Mouse (Mus musculus) cerebellum, postnatal 36 days (tissue): Measurements from ENCODE around the gene Scp2.

ENCODE experiments used
- DNase-seq, 2 experiments: peaks; one replicate each; pipeline ENCODE4 v3.0.0; 2021 to 2022; ENCODE audit warnings: mixed read lengths in 2 of 2

Scp2 gene

DNA sequence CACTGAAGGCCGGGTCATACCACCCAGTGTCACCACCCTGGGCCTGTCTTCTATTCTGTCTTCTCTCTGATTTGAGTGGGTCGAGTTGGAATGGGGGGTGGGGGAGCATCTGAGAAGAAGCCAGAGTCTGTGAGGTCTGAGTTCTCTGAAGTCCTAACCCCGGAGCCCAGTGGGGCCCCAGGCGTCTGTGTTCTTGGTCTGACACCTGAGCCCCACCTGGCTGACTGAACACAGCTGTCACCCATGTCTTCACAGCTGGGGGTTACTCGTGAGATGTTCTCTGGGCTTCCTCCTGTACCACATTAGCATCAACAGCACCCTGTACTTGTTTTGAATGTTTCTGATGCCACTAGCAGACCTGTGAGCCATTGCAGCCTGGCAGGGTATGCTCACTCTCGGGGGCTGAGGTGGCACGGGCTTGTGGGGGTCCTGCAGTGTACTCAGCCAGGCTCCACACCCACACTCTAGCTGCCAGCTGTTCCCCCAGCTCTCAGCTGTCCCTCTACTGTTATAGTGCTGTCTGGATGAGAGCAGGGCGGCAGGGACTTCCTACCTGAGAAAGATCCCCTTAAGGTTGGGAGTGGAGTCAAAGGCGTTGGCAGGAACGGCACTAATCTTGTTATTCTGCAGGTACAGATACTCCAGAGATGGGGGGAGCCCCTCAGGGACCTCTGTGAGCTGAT is 126.4 kb downstream of the Scp2 start:
- no peak for DNase-seq

GRCm38 (mm10) chr4:108017839-108018238 is 127.0 kb downstream of the Scp2 start:
- no peak for DNase-seq

DNA sequence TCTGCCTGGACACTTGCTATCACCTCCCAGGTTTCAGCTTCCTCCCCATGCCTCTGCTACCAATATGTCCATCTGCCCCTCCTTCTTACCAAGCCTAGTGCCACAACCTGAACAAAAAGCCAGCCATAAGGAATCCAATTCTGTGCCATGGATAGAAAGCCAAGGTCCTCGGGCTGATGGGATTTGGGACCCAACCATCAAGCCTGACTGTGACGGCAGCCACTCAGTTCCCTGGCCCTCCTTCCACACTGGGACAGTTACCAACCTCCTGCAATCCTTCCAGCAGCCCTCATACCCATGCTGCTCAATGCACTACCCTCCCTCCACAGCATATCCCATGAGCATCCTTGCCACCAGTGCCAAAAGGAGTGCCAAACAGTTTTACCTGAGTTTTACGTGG is 128.5 kb downstream of the Scp2 start:
- DNase-seq = peak; percentile 53 to 56

GRCm38 (mm10) chr4:108015067-108015765 is 129.6 kb downstream of the Scp2 start:
- DNase-seq = no peak

DNA sequence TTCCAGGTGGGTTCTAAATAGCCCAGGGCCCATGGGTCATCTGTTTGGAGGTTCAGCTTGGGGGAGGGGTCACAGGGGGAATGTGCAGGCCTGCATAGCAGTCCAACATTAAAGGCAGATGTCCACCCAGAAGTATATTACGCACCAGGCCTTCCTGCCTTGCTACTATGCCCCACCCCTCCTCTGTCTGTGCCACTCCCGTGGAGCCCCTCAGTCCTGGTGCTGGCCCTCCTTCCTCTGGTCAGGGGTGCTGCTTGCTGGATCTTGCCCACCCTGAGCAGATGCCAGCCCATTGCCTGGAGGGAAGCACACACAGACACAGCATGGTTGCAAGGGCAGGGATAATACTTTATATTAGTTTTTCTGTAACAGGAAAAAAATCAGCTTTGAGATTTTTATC is 130.3 kb downstream of the Scp2 start:
- no peak for DNase-seq

GRCm38 (mm10) chr4:108008541-108008940 is 136.3 kb downstream of the Scp2 start:
- DNase-seq = peak; percentile 18 to 28

DNA sequence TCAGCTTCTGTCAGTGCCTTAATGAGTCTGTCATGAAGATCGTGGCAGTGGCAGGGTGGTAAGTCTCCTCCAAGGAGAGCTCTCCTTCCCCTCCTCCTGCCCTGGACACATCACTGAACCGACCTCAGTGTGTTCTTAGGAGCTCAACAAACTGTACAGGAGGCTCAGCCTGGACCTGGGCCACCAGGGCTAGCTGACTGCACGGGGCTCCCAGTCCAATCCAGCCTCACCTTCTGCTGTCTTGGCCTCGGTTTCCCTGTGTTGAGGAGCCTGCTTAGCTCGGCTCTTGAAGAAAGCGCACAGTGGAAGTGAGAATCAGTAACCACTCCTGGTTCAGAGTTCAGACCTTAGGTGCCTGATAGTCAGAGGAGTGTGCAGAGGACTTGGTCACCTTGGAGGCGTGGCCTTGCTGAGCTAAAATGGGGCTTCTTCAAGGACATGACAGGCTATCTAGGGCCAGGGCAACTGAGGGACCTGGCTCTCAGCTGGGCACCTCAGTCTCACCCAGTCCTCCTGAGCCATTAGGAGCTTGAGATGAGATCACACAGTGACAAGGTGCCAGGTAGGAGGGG is 137.2 kb downstream of the Scp2 start:
- DNase-seq = peak in 1 of 2 experiments; percentile 28

DNA sequence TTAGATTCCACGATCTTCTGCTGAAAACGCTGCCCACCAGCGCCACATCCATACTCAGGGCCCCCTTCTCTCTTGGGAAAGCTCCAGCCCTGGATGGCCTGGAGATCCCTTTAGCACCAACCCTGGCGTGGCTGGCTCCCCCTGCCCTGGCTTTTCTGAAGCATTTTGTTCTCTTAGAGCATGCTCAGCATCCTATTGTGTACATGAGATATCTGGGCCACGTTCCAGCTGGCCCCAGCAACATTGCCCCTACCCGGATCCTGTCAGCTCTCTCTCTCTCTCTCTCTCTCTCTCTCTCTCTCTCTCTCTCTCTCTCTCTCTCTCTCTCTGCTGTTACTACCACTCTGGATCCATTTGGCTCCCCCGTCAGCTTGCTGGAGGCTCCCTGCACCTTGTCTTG is 139.5 kb downstream of the Scp2 start:
- DNase-seq = no peak

DNA sequence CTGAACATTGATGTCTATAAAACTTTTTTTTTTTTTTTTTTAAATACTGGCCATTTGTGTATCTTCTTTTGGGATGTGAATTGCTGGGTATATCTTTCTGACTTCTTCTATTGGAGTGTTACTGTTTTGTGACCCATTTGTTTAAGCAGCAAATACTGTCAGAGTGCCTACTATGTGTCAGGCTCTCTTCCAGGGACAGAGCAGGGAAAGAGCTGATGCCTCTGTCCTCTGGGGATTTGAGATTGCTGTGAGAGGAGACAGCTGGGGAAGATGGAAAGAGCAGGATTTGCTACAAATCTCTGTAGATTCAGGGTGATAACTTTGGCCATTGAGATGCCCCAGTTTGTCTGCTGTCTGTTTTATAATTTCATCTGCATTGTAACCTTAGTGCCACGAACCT is 145.4 kb downstream of the Scp2 start:
- no peak for DNase-seq

GRCm38 (mm10) chr4:107998641-107999332 is 146.0 kb downstream of the Scp2 start:
- DNase-seq = peak in 1 of 2 experiments; percentile 20

DNA sequence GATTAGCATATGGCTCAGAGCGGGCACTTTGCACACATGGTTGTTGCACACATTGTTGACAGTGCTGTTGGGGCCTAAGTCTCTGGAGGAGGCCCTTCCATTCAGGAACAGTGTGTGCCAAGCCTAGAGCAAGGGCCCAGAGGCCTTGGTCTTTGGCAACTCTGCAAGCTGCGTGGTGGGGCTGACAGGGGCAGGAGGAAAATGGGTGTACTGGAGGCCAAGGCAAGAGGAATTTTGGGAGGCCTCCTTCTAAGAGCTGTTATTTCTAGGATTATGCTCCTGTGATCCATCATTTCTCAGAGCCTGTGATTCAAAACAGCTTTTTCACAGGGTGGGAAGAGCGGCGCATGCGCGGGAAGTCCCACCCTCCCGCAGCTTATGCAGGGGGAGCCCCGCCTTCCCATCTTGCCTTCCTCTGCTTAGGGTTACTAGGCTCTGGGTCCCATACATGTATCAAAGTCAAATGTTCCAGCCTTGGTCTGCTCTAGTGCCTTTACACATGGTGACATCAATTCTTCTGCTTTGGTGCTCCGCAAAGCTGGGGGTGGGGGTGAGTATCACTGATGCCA is 148.3 kb downstream of the Scp2 start:
- no peak for DNase-seq

GRCm38 (mm10) chr4:107995727-107996126 is 149.1 kb downstream of the Scp2 start:
- no peak for DNase-seq

GRCm38 (mm10) chr4:107995011-107995410 is 149.8 kb downstream of the Scp2 start:
- DNase-seq = no peak
